Mouse (Mus musculus) heart, postnatal 25 days (tissue): Measurements from ENCODE around the gene Ppp1r1b. TPM values are rescaled to one million over a fixed set of nuclear protein-coding genes. Genes with fewer than 3 reads are reported as not detected.
A peak's percentile ranks its signal among the peaks of the same experiment; 100 is the strongest.

Source experiments
- DNase-seq: peaks from one replicate; pipeline ENCODE4 v3.0.0; 2022; ENCODE audit warnings: low spot score
- intact Hi-C: fragments of 180-260 bp; cut with DNase I; formaldehyde crosslinking; loops from one replicate; pipeline ENCODE4 v1.15.1; 2025
- total RNA-seq, 2 experiments: library from RNA; stranded (reverse); gene quantifications; 2 replicates each; pipeline ENCODE4 v1.2.3; 2021

Ppp1r1b gene
- total RNA-seq, 2 experiments from 2014 or later: 5.3 to 5.8 TPM

GRCm38 (mm10) chr11:98342000-98342945 is 5.9 kb upstream of the Ppp1r1b start:
- DNase-seq: peak; percentile 76
- intact Hi-C loops: loop anchor here (1.0 to 2.0 kb wide), 4 partner anchors 31 to 115 kb away; partner anchors contain the start of gene Mien1

DNA sequence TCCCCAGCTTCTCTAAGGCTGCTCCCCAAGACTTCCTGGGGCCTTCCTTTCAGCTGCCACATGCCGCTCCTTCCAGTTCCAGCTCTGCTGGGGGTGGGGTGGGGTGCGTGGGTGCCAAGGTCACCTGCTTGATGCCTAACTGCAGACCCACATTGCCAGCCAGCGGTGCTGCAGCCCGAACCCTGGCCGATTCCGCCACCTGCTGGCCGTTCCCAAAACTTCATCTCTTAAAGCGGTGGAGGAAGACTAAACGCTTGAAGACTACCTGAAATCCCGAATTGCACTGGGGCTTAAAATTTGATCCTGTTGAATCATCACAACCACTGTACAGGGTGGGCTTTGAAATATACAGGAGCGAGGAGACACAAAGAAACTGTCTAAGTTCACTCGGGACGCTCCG is 3.0 kb upstream of the Ppp1r1b start:
- intact Hi-C loops: loop anchor here (1.0 kb wide), 1 partner anchor 80 kb away; no protein-coding TSS in a partner anchor
- DNase-seq: peak; percentile 41

DNA sequence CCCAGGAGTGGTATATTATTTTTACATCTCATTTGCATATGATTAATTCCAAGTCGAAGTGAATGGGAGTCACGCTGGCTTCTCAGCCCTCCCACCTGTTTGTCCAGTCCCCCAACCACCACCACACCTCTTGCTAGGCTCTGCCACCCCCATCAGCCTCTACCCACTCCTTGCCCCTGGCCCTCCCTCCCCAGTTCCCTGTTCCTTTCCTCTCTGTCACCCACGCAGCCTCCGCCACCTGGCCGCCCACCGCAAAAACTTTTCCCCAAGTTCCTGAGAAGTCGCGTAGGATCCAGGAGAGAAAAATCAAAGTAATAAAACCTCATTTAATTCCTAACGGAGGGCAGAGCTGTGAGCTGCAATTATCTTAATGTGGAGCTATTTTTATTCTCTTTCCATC is 2.0 kb upstream of the Ppp1r1b start:
- DNase-seq: no peak
- intact Hi-C loops: no loop called here

DNA sequence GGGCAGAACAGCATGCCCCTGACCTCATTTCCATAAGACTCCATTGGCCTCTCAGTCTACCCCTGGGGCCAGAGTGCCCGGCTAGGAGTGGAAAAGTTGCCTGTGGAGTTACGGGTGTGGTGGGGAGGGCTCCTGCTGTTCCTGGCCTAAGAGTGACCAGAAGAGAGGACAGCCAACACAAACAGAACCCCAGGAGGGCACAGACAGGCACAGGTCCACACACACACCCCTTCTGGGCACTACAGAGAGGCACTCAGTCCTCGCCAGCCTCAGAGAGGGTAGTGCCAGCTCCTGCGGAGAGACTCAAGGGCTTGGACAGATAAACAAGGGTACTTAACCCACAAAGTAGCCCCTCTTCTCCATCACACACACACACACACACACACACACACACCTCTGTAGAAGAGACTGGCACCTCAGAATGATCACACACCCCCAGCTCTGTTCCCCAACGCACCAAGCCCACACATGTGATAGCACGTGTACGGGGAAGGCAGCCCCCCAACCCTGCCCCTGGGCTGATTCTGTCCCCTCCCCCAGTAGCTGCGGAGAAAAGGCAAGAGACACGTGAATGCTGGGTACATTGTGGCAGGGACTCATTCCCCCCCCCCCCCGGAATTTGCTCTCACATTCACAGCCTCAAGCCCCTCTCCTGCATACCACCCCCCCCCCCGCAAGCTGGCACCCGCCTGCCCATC is 670 bp upstream of the Ppp1r1b start:
- intact Hi-C loops: no loop called here
- DNase-seq: no peak

GRCm38 (mm10) chr11:98349308-98349707 is 1.1 kb downstream of the Ppp1r1b start:
- no peak for DNase-seq
- intact Hi-C loops: no loop called here

GRCm38 (mm10) chr11:98352272-98352990 is 4.2 kb downstream of the Ppp1r1b start:
- no peak for DNase-seq
- intact Hi-C loops: no loop called here

DNA sequence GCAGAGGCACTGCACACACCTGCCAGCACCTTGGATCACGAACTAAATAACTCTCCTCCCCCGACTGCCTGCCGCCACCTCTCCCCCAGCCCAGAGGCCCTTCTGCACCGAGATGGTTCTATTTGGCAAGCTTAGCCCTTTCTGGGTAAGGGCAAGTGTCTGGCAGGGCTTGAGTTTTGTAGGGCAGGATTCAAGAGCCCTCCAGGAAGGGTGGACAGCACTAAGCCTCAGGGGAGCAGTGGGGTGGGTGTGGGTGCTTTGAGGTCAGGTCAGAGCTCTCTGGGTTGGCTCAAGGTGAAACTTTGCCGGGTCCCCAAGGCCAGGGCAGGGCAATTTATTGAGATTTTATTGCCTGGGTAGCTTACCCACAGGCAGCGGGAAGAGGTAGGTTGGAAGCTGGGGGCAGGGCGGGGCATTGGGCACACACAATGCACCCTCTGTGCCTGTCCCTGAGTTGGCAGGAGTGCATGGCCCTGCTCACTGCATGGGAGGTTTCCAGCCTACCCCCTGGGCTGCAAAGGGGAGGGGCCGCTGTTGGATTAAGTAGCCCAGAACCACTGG is 5.5 kb downstream of the Ppp1r1b start:
- no peak for DNase-seq
- intact Hi-C loops: no loop called here

DNA sequence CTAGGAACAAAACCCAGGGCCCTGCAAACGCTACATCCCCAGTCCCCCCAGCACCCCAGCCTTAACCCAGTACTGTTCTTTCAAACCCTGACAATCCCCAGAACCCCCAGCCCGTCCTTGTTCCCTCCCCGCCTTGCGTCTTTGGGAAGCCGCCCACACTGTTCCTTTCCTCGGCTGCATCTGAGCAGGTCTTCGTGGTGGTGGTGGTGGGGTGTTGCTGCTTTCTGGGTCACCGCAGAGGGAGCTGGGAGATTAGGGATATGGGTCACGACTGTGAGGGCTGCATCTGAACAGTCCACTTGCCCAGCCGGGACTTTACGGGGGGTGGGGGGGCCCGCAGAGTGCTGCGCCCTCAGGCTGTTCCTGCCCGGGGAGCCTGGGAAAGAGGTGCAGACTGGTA is 6.2 kb downstream of the Ppp1r1b start:
- intact Hi-C loops: no loop called here
- no peak for DNase-seq

DNA sequence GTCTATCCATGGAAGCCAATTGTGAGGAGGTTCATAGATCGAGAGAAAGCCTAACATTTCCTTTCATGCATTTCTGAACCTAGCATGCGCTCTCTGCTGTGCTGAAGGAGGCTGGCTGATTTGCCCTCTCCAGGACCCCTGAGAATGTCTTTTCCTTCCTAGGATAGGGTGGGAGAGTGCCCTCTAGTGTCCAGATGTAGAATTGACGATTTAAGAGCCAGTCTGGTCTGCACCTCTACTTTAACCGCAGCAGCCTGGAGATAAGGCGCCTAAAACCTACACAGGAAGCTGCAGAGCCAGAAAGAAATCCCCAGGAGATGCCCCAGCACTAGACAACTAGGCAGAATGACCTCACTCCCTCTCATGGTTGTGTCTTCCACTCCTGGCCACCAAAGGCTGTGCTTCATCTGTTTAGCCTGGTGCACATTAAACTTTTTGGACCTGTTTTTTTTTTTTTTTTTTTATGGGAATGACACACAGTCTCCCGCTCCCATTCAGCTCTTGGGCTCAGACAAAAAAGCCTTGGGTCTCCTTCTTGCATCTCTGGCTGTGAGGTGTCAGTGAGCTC is 7.6 kb downstream of the Ppp1r1b start:
- DNase-seq: no peak

DNA sequence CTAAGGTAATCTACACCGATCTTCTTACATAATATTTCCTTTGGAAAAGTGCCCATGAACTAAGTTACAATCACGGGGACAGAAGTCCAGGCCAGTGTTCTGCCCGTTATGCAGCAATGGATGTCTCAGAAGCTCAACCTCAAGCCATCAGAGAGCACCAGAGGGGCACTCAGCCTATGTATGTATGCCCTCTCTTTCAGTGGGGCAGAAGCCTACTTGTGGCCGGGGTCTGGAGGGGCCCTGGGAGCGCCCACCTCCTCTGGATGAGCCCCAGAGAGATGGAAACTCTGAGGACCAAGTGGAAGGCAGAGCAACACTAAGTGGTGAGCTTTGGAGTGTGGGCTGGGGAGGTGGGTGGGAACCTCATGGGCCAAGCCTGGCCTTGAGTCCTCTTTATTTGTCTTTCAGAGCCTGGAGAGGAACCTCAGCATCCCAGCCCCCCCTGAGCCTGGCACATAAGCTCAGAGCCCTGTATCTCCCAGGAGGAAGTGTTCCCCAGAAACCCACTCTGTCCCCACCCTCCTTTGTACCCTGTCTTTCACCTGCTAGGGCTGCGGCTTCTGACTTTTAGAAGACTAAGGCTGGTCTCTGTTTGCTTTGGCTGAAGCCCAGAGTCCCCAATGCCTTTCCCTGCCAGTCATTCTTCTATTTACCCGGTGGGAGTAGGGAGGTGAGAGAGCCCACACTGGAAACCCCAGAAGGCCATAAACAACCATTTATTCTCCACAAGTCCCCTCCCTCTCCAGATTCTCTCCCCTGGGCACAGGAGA is 8.6 kb downstream of the Ppp1r1b start:
- DNase-seq: no peak
- intact Hi-C loops: no loop called here

More for the DNA sequence above, 7.6 kb downstream of the Ppp1r1b start:
- intact Hi-C loops: no loop called here

- no peak for DNase-seq
- intact Hi-C loops: no loop called here
These were observed 9.4 kb downstream of the Ppp1r1b start for GRCm38 (mm10) chr11:98357396-98358160.

DNA sequence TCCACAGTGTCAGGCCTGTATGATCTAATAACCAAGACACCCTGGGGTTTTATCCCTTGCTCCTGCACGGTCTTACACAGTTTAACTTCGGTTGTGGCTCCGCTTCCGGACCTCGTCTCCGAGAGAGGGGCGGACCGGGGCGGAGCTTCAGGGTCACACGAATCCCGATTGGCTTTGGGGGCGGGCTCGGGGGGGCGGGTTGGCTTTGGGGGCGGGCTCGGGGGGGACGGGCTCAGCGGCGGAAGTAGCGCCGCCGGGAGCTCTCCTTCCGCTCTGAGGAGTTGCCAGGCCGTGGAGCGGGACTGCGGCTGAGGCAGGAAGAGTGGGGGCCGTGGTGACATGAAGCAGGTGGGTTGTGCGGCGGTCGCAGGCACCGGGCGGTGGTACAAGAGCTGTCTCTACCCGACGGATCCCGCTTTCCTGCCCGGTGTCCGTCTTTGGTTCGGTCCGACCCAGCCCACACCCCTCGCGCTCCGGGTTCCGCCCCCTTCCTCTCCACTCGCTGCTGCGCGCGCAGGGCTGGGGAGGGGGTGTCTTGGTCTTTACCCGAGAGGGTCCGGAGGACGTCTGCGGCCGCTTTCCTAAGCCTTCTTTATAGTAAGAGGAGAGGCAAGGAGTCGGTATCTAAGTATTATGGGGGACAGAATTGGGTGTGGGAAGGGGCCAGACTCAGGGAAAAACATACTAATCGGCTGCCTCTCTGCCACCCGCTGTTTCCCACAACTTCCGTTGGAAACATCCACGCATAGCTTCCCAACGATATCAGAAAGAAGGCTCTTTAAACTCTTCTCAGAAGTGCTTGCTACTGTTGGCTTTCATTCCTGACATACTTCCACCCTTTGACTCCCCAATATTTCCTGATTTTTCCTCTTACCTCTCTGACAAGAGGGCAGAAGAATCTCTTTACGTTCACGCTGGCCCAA is 10.2 kb downstream of the Ppp1r1b start, which contains the start of gene Stard3:
Gene Stard3 (plus strand): TSS at position 208 of the 923 bp plus-strand sequence.
- DNase-seq: peak; percentile 78
- intact Hi-C loops: no loop called here

DNA sequence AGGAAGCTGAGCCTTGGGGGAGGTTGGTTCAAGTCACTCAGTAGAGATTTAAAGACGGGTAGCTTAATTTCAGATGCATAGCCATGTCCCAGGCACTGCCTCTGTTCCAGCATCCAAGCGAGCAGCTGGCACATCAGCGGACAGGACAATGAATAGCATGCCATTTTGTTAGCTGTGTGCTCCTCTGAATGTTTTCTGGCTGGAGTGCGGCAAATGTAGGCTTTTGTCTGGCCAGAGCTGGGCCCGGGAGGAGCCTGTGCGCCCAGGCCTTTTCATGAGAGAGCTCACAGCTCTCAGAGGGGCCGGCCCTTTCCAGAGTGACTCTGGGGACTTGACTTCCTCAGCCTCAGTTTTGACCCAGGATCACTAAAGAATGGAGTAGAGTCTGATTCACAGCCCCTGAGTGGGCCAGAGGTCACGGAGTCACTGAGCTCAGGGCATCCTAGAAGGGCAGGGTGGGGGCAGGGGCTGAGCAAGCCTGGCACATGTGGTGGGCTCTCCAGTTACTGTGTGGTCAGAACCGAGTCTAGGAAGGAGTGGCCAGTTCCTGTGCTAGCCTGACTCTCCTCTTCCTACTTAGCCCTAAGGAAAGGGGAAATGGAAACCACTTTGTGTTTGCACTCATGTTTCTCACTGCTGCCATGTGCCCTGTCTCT is 12.8 kb downstream of the Ppp1r1b start:
- intact Hi-C loops: no loop called here
- DNase-seq: no peak

DNA sequence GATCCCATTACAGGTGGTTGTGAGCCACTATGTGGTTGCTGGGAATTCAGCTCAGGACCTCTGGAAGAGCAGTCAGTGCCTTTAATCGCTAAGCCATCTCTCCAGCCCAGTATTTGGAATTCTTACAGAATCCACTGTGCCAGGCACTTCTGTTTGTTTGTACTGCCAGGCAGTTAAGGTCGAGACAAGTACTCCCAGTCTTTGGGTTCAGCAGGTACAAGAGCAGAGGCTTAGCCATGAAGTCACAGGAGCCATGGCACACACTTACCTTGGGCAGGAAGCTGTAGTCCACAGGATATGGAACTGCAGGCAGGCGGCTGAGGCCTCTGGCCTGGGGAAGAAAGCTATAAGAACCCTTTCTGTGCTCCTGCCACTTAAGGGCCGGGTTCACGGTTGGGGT is 15.6 kb downstream of the Ppp1r1b start:
- intact Hi-C loops: no loop called here
- DNase-seq: no peak

GRCm38 (mm10) chr11:98364410-98364809 is 16.2 kb downstream of the Ppp1r1b start:
- intact Hi-C loops: no loop called here
- no peak for DNase-seq

DNA sequence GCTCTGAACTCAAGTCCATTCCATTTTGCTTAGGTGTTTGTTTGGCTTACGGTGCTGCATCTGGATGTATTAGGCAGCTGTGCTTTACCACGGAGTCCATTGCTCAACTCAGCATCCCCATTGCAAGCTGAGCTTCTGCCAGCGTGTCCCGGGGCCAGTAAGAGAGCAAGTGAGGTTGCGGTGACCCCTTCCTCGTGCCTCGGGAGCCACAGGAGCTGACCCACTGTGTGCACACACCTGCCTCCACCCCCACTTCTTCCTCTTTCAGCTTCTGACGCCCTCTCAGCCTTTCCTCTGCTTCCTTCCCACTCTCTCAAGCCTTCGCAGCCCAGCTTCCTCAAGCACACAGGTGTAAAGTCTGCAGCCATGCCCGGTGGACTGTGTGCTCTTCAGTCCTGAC is 18.1 kb downstream of the Ppp1r1b start:
- DNase-seq: no peak
- intact Hi-C loops: no loop called here
